8 mouse cellular contexts compared by ENCODE assay signal in genomic region chr1:120032804-120033468, GRCm38 (mm10). TPM values are rescaled to one million over a fixed set of nuclear protein-coding genes. Genes with fewer than 3 reads are reported as not detected.
DNase-seq lines count a peak whose midpoint lies in the region; ATAC-seq lines count a peak whose summit lies in the region.

No protein-coding gene starts in this region.

- no peaks in the 10 kb centered on the region for H3K9me3 ChIP-seq in intestine, embryonic 15.5 days

- no peak overlapping the region for H3K27ac ChIP-seq in intestine, embryonic 15.5 days

- H3K36me3 ChIP-seq in intestine, embryonic 15.5 days = no peaks in the 10 kb centered on the region

- H3K4me1 ChIP-seq in intestine, embryonic 15.5 days (replicated peaks) = no peaks in the 10 kb centered on the region

- intact Hi-C loops in gastrocnemius, postnatal 36 days (cut with DNase I) = loop anchor here (1.0 to 5.0 kb wide), 2 partner anchors 58 to 124 kb away; no protein-coding TSS in a partner anchor
- intact Hi-C loops in left cerebral cortex, postnatal 14 days (cut with DNase I) = loop anchor here (2.0 kb wide), 1 partner anchor 60 kb away; no protein-coding TSS in a partner anchor

- WGBS in intestine, embryonic 15.5 days = 41% methylated on average over 10 of the region's 10 CpGs

- no peak overlapping the region for H3K9ac ChIP-seq in intestine, embryonic 15.5 days

- DNase-seq in adrenal gland, adult 18-20 months (ENCODE audit: low spot score in 2 of 2) = peak; percentile 79 to 80
- peak; percentile 88 for DNase-seq in embryo, embryonic 11 days
- DNase-seq in gastrocnemius, postnatal 36 days = peak; percentile 64 to 74
- DNase-seq in left cerebral cortex, postnatal 14 days (ENCODE audit: low spot score in 2 of 2) = peak; percentile 79 to 84
- DNase-seq in mesoderm, embryonic 11.5 days (ENCODE audit: low read depth, low spot score) = peak; percentile 86
- DNase-seq in right cerebral cortex, postnatal 36 days (ENCODE audit: low spot score in 2 of 2) = peak; percentile 55 to 60
- DNase-seq in urinary bladder, postnatal 36 days (ENCODE audit: low spot score in 2 of 2) = peak; percentile 59 to 84

- H3K27me3 ChIP-seq in intestine, embryonic 15.5 days (replicated peaks) = no peaks in the 10 kb centered on the region

- H3K4me3 ChIP-seq in intestine, embryonic 15.5 days (replicated peaks) = no peak overlapping the region

- H3K4me2 ChIP-seq in intestine, embryonic 15.5 days (replicated peaks) = no peak overlapping the region

- ATAC-seq in intestine, embryonic 15.5 days = peak; percentile 89

RNA-seq across cellular contexts. Expression of gene Sctr, which starts 26.2 kb away (rescaled TPM):
- 1 to 10 TPM; 7.3 to 9.5 TPM for total RNA-seq in adrenal gland, adult 18-20 months (2021)
- 1 to 10 TPM; 3.2 to 3.7 TPM for total RNA-seq in gastrocnemius, postnatal 36 days (2021)
- 0.72 and 0.90 TPM in 2 replicates for polyA plus RNA-seq in intestine, embryonic 15.5 days (2015; fragmentation: Nextera tagmentation; extraction: Ambion mirVana)
- under 1 TPM; 0.76 to 0.90 TPM for total RNA-seq in left cerebral cortex, postnatal 14 days (2021)

RNA-seq across cellular contexts. Expression of gene Cfap221, which starts 35.9 kb away (rescaled TPM):
- not detected for total RNA-seq in adrenal gland, adult 18-20 months (2021)
- not detected for total RNA-seq in gastrocnemius, postnatal 36 days (2021)
- not detected in 2 replicates for polyA plus RNA-seq in intestine, embryonic 15.5 days (2015; fragmentation: Nextera tagmentation; extraction: Ambion mirVana)
- under 1 TPM; 0.38 to 0.59 TPM for total RNA-seq in left cerebral cortex, postnatal 14 days (2021)

RNA-seq across cellular contexts. Expression of gene Tmem37, which starts 40.9 kb away (rescaled TPM):
- total RNA-seq in adrenal gland, adult 18-20 months (2021) = 10 to 100 TPM in 1 of 2 experiments, 1 to 10 TPM in 1; 8.3 to 26.7 TPM
- 10 to 100 TPM in 1 of 2 experiments, 1 to 10 TPM in 1; 8.5 to 13.7 TPM for total RNA-seq in gastrocnemius, postnatal 36 days (2021)
- 51.3 and 66.1 TPM in 2 replicates for polyA plus RNA-seq in intestine, embryonic 15.5 days (2015; fragmentation: Nextera tagmentation; extraction: Ambion mirVana)
- total RNA-seq in left cerebral cortex, postnatal 14 days (2021) = 1 to 10 TPM; 1.7 to 1.8 TPM
